Mouse (Mus musculus) spleen, postnatal 10 days (tissue): ENCODE results near the gene Mat1a.
A peak's percentile ranks its signal among the peaks of the same experiment; 100 is the strongest.

Experiments used
- DNase-seq, 2 experiments: peaks; one replicate each; pipeline ENCODE4 v3.0.0; 2021 to 2022; ENCODE audit warnings: low spot score in 2 of 2

The Mat1a gene

GRCm38 (mm10) chr14:41140686-41141085 is 35.9 kb downstream of the Mat1a start:
- DNase-seq, result no peak

GRCm38 (mm10) chr14:41146035-41146434 is 41.2 kb downstream of the Mat1a start:
- DNase-seq, result no peak

- no peak for DNase-seq
These were observed 42.1 kb downstream of the Mat1a start for GRCm38 (mm10) chr14:41146922-41147321.

GRCm38 (mm10) chr14:41147356-41147755 is 42.5 kb downstream of the Mat1a start:
- DNase-seq, result no peak

- no peak for DNase-seq
These were observed 46.5 kb downstream of the Mat1a start, which contains the start of gene Mbl1 for GRCm38 (mm10) chr14:41151220-41151898. TSS of gene Mbl1 (plus strand) at chr14:41151458.

GRCm38 (mm10) chr14:41160076-41160475 is 55.2 kb downstream of the Mat1a start:
- no peak for DNase-seq

- no peak for DNase-seq
These were observed 55.9 kb downstream of the Mat1a start for GRCm38 (mm10) chr14:41160743-41161142.

GRCm38 (mm10) chr14:41162663-41163062 is 57.8 kb downstream of the Mat1a start:
- DNase-seq, result peak in 1 of 2 experiments; percentile 20

- DNase-seq, result no peak
These were observed 62.4 kb downstream of the Mat1a start for GRCm38 (mm10) chr14:41167278-41167677.

- no peak for DNase-seq
These were observed 63.7 kb downstream of the Mat1a start for GRCm38 (mm10) chr14:41168567-41168966.

- DNase-seq, result no peak
These were observed 65.7 kb downstream of the Mat1a start for GRCm38 (mm10) chr14:41170514-41170913.
